Mouse (Mus musculus) myocyte (in vitro differentiated cells): ENCODE measurements at regions not wholly inside any gene's neighbourhood (a gene's known extent, or its start where the extent isn't known, plus 50 kb on each side); places are given as distances from the start of the nearest gene placed in this dataset.

Experiments
- CEBPB ChIP-seq: IDR thresholded peaks from 2 replicates; pipeline ENCODE4 v1.6.1; 2011; ENCODE audit warnings: mild to moderate bottlenecking, moderate library complexity; ENCODE audit not compliant: poor library complexity, insufficient read depth, severe bottlenecking
- MAX ChIP-seq: IDR thresholded peaks from one replicate; pipeline ENCODE4 v1.6.1; 2011; ENCODE audit warnings: low read depth, mild to moderate bottlenecking, control low read depth
- MYOD1 ChIP-seq, 3 experiments: IDR thresholded peaks; one replicate each; pipeline ENCODE4 v1.6.1; 2011; ENCODE audit warnings: control low read depth in 2 of 3, low read depth in 2 of 3, mild to moderate bottlenecking in 2 of 3, moderate library complexity in 1 of 3; ENCODE audit not compliant: insufficient read length in 2 of 3, control insufficient read depth in 1 of 3
- POLR2A ChIP-seq: IDR thresholded peaks from one replicate; pipeline ENCODE4 v1.6.1; 2011; ENCODE audit warnings: low read depth, mild to moderate bottlenecking, control low read depth, moderate library complexity; ENCODE audit not compliant: insufficient read length
- POLR2AphosphoS2 ChIP-seq: IDR thresholded peaks from one replicate; pipeline ENCODE4 v1.6.1; 2011; ENCODE audit warnings: low read depth, control low read depth; ENCODE audit not compliant: insufficient read length
- REST ChIP-seq: IDR thresholded peaks from one replicate; pipeline ENCODE4 v1.6.1; 2011; ENCODE audit warnings: mild to moderate bottlenecking, control low read depth, moderate library complexity; ENCODE audit not compliant: insufficient read depth, insufficient read length
- SRF ChIP-seq: IDR thresholded peaks from one replicate; pipeline ENCODE4 v1.6.1; 2011; ENCODE audit warnings: low read depth; ENCODE audit not compliant: control insufficient read depth, insufficient read length
- TCF12 ChIP-seq: IDR thresholded peaks from one replicate; pipeline ENCODE4 v1.6.1; 2011; ENCODE audit warnings: mild to moderate bottlenecking, control low read depth; ENCODE audit not compliant: poor library complexity, insufficient read depth, severe bottlenecking
- TCF3 ChIP-seq: IDR thresholded peaks from one replicate; pipeline ENCODE4 v1.6.1; 2011; ENCODE audit warnings: low read depth, control low read depth; ENCODE audit not compliant: insufficient read length
- USF1 ChIP-seq: IDR thresholded peaks from one replicate; pipeline ENCODE4 v1.6.1; 2011; ENCODE audit warnings: low read depth, mild to moderate bottlenecking, control low read depth, moderate library complexity

DNA sequence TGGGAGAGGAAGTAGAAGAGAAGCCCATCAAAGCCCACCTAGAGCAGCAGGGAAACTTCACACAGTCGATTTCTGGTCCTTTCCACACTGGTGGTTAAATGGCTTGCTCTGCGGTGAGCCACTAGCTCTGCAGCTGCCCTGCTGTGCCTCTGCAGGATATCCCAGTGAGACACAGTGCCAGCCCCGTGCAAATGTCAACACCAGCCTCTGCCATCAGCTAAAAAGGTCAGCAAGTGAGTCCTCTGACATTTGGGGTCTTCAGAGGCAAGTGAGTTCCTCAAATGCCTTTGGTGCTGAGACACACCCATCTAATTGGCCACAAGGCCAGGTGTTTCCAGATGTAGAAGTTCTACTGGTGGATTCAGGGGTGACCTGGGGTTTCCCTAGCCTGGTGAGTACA, 66.6 kb upstream of the Enpp6 start:
- TF ChIP-seq CEBPB (no peak), USF1 (no peak), POLR2A (no peak), TCF12 (no peak), MAX (no peak), POLR2AphosphoS2 (no peak), SRF (no peak), MYOD1 (IDR thresholded peaks at IDR 0.05; ENCODE audit: control insufficient read depth in 1 of 3, insufficient read length in 2 of 3, low read depth in 2 of 3) (no peak), TCF3 (no peak), REST (no peak)
